Mouse (Mus musculus) cerebellum, adult 11-12 months (tissue): ENCODE results near the gene Frem1.

Source experiments
- DNase-seq: peaks from one replicate; pipeline ENCODE4 v3.0.0; 2022

The Frem1 gene

DNA sequence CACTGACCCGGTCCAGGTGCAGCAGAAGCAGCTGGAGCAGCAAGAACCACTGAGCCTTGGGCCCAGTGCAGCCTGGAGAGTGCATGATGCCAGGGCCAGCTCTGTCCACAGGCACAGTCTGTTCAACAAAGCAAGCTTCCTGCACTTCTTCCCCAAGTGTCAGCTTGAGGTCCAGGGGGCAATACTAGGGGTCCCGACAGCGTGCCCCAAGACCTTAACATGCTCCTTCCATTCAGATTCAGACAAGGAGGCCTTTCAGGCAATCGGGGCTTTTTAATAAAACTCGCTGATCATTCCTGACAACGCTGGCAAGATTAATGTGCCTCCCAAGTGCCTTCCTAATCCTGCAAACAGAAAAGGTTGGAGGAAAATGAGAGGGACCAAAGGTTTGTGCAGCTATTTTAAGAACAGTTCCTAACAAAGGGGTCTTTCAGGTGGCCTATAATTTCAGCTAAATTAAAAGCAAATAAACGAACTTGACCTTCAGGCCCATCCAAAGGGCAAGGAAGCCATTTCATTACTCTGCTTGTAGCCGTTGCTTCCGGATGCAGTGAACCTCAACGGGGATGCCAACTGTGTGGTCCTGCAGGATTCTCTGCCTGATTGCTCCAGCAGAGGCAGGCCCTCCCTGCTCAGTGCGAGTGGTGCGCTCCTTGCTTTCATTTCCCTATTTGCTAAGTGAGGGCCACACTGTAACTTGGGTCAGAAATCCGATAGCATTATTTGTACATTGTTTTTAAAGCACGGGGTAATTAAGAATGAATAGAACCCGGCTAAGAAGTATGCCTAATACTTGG lies 31.2 kb downstream of the Frem1 start:
- DNase-seq, result no peak

DNA sequence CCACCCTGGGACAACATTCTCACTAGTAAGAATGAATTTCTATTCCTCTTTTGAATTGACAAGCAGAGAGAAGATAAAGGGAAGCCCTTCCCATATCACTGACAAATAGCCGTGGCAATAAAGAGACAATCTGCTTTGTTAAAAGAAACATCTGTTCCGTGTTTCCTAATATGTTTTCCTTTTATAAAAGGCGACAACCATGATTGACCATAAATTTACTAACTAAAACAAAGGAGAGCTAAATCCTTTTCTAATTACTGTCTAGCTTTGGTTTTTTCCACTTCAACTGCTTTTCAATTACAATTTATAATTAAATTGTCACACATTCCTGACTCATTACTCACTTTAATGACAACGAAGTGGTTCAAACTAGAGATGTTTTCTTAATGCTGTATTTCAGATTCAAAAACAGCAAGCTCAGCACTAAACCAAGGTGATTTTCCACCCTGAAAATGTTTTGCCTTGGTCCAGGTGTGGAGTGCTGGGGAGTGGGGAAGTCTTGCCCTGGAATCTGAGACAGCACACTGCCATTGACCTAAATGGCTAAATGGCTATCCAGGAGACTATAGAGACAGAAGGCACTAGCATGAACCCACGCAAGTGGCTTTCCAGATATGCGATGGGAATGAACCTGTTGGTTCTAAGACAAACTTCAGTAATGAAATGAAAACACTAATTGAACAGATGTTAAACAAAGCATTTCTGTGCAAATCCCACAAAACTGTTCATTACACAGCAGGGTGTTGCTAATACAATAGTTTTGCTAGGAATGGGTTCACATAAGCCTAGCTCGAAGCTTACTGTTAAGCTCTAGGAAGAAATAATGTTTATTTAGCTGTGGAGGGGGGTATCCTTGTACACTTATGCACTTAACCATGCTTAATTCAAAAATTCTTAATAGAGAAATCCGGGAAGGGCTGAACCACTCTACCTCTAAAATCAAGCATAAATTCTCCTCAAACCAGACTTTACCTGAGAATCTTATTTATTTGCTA lies 33.7 kb downstream of the Frem1 start:
- DNase-seq, result no peak

DNA sequence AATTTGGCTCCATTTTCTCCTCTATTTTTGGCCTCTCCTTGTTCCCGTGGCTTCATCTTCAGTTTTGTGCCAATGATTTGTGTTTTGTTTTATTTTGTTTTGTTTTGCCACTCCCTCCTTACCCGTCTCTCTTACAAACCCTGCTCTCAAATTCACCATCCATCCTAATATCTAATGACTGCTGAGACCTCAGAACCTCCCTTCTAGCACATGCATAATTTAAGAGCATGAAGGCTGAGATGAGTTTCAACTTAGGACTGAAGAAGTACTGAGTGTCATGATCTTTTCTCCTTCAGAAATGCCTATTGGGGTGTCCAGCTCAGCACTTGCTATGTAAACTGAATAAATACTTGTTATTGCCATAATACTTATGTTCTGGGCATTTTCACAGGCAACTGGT lies 37.6 kb downstream of the Frem1 start:
- no peak for DNase-seq

DNA sequence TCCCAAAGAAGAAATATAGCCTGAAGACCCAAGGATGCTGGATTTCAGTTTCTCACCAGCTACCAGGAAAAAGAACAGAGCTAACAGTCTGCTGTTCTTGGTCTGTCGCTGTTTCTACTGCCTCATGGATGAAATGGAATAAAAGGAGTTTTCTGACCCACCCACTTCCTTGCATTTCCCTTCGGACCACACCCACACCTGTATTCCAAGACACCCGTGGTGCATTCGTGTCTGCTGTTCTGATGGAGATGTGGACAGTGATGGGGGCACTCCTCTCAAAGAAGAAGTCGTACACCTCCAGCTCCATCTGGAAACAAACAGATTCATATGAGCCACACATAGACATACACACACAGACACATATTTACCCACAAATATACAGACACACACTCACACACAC lies 48.1 kb downstream of the Frem1 start:
- DNase-seq, result no peak

DNA sequence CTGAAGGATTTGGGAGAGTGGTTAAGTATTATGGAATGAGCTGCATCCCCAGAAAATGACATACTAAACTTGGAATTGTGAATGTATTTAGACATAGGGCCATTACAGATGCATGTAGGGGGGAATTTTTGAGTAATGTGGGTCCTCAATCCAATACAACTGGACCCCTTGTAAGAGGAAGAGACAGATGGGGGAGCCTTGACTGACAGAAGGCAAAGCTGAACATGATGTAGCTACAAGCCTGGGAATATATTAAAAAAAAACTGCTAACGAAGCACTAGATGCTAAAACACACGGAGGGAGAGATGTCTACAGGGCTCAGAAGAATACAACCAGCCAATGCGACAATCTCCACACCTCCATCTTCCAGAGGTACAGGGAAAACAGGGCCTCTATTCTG lies 60.1 kb downstream of the Frem1 start:
- no peak for DNase-seq

DNA sequence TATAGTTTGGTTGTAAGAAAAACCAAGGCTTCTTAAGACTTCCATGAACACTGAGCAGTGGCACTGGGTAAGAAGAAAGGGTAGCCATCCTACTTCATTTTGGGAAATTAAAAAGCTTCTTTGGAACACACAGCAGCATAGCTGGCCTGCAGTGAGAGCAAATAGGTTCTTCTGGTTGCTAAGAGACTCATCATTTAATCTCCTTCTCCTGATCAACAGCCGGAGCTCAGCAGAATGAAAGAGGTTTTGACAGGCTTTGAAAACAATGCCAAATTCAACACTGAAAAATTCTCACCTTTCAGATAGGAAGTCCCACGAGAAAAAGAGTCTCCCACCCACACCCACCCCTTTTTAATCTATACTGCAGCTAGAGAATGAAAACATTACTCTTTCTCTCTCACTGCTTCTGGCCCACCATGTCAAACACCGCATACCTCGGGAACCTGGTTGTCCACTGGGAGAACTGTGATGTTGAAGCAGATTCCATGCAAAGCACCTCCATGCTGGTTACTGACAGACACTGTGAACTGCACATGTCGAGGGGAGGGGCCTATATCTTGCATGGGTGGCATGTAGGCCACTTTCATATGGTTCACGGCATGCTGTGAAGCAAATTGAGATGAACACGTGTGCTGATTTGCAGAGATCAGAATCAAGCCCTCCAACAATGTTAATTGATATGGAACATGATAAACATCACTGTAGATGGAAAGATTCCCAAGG lies 61.0 kb downstream of the Frem1 start:
- DNase-seq, result no peak

DNA sequence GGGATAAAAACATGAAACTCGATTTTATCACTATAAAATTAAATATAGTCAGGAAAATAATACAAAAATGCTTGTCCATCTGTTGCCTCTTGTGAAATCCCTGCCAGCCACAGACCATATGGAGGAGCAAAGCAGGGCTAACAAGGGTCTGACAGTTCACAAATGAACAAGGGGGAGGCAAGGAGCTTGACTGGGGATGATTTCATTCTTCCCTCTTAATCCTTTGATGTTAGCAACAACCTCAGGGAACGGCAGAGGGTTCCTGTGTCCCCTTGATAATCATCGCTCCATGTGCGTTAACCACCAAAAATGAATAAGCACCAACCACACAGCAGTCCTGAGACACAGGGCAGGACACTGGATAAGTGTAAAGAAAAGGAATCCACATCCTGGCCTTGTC lies 79.8 kb downstream of the Frem1 start:
- no peak for DNase-seq

DNA sequence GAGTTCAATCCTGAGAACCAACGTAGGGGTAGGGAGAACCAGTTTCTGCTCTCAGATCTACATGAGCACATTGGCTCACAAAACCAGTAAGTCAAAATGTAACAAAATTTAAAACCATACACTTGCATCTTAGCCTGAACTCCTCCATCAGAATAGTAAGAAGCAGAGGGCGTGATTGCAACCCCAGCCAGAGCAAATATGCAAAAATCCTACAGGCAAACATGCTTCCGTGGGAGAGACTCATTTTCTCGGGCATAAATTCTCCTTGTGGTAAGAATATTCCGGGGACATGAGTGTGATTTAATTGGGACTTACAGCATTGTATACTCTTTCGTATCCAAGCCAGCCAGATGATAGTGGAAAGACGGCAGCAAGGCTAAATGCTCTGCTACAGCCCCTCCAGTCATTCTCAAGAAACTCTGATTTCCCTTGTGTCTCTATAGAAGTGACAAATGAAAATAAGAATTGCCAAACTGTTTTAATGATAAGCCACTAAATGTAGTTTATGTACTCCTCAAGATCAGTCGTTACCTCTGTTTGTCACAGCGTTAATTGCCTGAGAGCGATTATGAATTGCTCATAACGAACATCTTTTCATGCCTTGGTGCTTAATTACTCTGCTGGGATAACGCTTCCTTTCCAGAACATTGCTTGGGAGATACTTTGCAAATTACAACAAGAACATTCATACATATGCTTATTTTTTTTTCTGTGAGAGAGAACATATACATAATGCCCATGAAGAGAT lies 81.1 kb downstream of the Frem1 start:
- DNase-seq, result no peak

DNA sequence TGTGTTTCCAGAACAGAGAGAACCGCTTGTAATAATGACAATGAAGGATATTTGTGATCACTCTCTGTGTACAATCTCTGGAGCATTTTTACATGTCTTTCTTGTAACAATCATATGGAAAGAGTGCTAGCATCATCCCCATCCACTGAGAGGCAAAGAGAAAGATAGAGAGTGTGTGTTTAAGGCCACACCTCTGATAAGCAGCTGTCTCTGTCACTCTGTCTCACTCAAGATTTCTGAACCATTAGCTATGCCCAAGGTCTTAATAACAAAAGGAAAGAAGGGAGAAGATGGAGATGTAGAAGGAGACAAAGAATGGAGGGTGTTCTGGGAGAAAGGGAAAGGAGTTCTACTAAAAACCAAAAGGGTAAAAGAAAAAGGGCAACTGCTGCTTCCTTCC lies 91.1 kb downstream of the Frem1 start:
- no peak for DNase-seq

DNA sequence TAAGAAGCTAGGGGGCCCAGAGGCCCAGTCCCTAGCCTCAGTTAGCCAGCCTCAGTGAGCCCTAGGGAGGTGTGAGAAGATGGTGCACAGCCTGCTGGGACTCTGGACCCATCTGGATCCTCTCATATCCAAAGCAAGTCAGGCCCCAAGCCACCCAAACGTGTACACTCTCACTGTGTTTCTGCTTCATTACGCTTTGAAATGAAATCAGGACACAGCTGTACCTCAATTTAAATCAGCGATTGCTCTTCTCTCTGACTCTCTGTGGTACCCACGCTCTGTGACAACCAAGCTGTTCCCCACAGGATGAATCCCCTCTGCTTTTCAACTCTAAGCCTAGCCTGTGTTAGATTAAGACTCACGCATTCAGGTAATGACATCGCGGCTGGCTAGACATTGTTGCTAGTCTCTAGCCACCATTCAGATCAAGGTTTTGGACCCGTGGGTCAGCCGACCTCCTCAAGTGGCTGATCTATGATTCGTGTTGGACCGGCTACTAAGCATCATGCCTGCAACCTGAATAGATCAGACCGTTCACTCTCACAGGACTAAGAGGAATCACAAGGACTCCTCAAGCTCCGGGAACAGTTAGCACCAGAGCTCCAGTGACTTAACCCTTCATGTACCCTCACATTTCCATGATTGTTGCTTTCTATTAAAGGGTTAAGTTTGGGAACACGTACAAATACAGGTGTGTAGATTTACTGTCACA lies 94.2 kb downstream of the Frem1 start:
- DNase-seq, result no peak

DNA sequence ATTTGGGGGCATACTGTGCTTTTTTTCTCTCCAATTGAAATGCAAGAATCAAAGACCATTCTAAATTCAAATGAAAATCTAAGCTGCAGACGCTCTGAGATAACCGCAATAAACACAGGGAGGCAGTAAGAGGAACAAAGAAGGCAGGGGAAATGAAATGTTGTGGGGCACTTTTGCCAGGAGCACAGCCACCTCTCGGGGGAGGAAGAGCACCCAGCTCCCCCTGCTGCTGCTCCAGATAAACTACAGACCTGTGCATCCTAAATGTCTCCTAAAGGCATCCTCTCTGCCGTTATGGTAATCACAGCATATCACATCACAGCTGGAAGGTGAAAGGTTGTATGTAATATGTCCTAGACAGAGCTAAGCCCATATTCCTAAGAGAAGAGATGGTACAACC lies 98.1 kb downstream of the Frem1 start:
- DNase-seq, result no peak

DNA sequence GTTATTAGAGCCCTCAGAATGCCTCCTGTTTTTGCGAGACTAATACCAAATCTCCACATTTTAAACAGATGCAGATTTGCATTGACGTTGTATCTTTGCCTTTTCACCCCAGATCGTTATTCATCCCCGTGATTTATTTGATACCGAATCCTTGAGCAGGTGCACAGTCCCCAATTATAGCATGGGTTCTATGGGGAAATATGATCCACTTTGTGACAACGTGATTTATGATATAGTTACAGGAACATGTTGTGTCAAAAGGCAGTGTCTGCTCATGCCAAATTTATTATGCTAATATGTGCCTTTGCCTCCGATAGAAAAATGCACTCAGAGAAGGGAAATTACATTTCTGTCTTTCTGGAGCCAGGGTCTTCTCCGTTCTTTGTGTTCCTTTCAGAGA lies 102.6 kb downstream of the Frem1 start:
- DNase-seq, result no peak

DNA sequence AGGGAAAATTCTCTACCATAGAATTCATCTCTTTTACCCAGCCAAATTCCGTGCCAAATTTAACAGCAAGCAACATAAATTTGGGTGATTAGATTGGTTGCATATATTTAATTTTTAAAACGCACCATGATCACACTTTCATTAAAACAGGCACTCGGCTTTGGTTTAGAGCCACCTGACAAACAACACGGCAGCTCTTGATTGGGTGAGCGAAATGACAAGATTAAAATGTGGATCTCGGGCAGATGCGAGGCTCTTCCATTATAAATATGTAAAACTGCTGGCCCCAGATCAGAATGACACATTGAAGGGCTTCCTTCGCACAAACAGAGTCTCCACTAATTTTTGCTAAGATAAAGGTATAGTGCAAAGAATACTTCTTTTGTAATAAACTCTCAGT lies 105.4 kb downstream of the Frem1 start:
- no peak for DNase-seq

DNA sequence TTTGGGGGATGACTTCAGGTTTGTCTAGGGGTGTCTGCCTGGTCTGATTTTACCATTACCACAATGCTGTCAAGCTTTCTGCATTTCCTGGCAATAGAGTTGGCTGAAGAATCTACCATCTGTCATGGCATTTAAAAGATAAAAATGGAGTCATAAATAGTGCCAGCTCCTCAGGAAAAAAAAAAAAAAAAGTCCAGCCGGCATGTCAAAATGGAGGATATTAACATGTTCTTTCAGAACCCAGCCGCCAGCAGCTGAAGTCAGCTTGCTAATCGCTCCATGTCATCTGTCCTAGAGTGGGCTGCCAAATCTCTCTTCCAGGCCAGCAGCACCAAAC lies 105.9 kb downstream of the Frem1 start:
- DNase-seq, result peak; percentile 84

DNA sequence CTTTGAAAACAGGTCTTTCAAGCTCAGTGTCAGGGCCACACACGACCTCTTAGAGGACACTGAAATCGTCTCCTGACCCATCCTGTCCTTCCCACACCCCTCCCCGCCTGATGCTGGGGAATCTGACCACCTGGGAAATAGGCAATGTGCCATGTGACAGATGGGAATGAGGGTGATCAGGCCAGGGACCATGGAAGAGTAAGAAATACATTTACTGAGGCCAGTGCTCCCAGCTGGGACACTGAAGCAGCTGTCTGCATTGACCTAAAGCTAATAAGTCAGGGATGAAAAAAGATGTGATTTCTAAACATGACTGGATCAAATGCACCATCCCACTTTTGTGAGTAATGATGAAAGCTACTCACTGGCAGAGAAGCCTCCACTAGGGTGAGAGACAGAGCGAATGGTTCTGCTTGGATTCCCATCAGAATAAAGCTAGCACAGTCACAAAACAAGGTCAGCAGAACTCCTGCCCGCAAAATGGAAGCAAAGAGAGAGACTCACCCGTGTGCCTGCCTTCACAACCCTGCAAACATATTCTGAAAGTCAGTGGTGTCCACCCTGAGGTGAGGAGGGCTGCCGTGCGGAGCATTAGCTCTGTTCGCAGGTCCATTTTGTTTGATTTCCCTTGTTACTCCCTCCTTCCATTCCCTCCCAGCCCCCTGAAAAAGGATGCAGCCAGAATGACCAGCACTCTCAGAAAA lies 106.4 kb downstream of the Frem1 start:
- peak; percentile 85 for DNase-seq

DNA sequence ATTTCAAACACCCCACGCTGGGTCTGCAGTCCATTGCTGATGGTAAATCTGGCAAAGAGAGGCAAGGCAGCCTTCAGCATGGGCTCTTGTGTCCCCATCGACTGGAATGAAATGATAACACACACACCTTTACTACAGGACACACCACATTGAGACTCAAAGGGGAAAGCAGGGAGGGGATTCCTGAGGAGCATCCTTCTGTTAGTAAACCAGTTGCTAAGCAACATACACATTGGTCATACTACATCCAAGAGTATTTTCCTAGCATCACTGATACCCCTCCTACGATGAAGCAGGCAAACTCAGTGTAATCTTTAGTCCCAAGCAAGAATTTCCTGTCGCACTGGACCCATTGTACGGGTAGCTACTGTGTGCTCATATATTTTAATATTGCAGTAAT lies 111.5 kb downstream of the Frem1 start:
- DNase-seq, result no peak

DNA sequence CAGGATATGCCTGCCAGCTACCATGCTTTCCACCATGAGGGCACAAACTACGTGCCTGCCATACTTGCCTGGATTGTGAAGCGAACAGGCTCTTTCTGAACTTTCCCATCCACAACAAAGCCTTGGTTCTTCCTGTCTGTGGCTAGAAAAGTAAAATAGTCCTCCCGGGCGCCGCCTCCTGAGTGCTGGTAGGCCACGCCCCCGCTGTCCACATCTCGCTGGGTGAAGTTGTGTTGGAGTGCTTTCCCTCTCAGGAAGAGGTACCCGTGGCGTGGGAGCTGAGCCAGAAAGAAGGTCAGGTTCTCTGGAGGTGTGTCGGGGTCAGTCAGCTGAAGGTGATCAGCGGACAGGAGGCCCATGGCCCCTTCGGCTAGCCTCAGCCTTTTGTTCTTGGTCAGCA lies 111.9 kb downstream of the Frem1 start:
- no peak for DNase-seq

DNA sequence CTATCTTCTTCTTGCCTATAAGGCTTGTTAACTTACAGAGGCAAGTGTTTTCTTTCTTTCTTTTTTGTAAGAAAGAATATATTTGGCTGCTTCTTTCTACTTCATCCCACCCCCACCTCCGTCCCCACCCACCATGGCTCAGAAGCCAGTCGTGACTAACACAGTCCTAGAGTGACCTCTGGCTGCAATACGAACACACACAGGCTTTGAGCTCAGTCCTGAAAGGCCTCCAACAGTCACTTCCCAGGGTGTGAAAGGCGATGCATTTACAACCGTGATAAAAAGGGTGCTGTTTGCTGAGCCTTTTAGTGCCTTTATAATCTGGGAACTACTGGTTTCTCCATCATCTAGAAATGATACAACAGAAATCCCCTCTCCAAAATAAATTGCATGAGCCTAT lies 117.8 kb downstream of the Frem1 start:
- DNase-seq, result peak; percentile 36

DNA sequence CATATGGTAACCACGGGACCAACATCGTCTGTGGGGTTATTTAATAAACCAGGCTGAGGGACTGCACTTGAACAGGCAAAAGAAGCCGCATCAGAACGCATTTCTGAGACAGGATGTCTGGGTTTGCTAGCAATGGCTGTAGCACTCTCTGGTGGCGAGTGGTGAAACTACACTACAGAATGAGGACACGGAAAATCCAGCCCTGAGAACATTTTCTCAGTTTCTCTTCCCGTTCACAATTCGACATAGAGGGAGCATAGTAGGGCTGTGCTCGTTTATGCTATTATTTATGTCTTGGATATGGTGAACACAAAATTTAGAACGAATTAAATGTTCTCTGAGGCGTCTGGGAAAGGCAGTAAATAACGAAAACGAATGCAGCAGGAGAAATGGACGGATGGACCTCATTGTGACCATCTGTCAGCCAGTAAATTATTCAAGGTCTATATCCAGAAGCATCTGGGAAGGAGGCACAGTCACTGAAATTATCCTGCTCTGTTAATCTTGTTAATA lies 118.4 kb downstream of the Frem1 start:
- peak; percentile 68 for DNase-seq

DNA sequence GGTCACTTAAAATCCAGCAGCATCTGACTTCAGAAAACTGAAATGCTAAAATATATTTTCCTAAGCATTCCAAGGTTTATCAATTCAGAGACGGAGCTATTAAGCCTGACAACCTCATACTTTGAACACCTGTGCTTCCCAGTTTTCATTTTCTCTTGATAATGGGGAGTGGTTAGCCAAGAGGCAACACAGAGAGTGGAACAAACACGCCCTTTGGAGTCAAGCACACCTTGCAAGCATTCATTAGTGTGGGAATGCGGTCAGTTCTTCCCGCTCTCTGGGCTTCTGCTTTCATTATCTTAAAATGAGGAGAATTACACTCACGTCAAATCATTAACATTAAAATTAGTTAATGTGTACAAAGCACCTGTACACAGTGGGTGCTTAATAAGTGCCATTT lies 122.1 kb downstream of the Frem1 start:
- no peak for DNase-seq

DNA sequence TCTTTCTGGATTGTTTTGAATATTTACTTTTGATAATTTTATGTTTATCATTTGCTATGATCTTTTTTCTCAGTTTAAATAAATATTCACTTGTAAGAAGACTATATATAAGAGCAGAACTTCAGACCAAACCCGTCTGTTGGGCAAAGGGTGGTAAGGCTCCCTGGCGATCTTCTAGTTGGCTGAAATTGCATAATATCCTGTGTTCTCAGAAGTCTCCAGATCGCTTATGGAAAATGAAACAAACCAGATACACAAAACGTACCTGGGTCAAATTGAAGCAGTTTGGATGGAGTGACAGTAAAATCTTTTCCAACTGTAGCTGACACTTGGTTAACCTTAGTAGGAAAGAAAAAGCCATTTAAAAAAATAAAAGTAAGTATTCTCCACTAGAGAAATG lies 130.2 kb downstream of the Frem1 start:
- DNase-seq, result no peak
